Mouse (Mus musculus): ENCODE results near the gene Pth2r.

DNA sequence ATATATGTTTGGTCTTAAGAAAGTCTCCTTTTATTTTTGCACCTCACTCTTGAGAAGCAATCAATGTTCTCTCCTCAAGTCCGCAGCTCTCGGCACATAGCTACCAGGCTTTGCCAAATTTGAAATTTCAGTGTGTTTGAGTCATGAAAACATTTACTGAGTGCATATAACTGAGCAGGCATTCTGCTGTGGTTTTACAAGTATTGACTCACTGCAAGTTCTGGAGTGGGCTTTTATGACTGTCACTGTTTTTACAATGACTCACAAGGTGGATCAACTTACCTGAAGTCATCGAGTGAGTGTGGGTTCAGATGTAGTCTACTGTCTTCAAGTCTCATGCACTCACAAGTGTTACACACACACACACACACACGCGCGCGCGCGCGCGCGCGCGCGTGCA is 107.8 kb downstream of the Pth2r start:
- no peak for TF ChIP-seq POLR2A (IDR thresholded peaks at IDR 0.05; ENCODE audit: borderline replicate concordance, control insufficient read depth, low read depth, low read length)
- no peak for TF ChIP-seq CTCF (IDR thresholded peaks at IDR 0.05; ENCODE audit: control insufficient read depth, insufficient read depth, low read length)
